Mouse (Mus musculus) heart, postnatal 36 days (tissue): ENCODE measurements around the gene Ctnnal1. TPM values are rescaled to one million over a fixed set of nuclear protein-coding genes. Genes with fewer than 3 reads are reported as not detected.

ENCODE experiments used
- DNase-seq, 2 experiments: peaks; one replicate each; pipeline ENCODE4 v3.0.0; 2021 to 2022
- intact Hi-C: fragments of 180-260 bp; cut with DNase I; formaldehyde crosslinking; loops from one replicate; pipeline ENCODE4 v1.15.1; 2025
- microRNA-seq, 2 experiments: library from miRNA; unstranded; fragments of <30 nt; microRNA quantifications; one replicate each; pipeline ENCODE4 v1.2.0; 2021; ENCODE audit warnings: borderline number of aligned reads in 2 of 2
- total RNA-seq, 2 experiments: library from RNA; stranded (reverse); gene quantifications; 2 replicates each; pipeline ENCODE4 v1.2.3; 2021

The Ctnnal1 gene
- total RNA-seq, 2 experiments from 2014 or later: 22.3 to 32.9 TPM

GRCm38 (mm10) chr4:56812096-56812495 is 52.9 kb downstream of the Ctnnal1 start:
- DNase-seq: no peak
- intact Hi-C loops: no loop called here

GRCm38 (mm10) chr4:56811642-56812041 is 53.3 kb downstream of the Ctnnal1 start:
- intact Hi-C loops: no loop called here
- no peak for DNase-seq

- intact Hi-C loops: no loop called here
- DNase-seq: no peak
These were observed 55.9 kb downstream of the Ctnnal1 start for GRCm38 (mm10) chr4:56809050-56809449.

GRCm38 (mm10) chr4:56802669-56803150 is 62.3 kb downstream of the Ctnnal1 start:
- no peak for DNase-seq
- intact Hi-C loops: no loop called here

- intact Hi-C loops: no loop called here
- DNase-seq: peak; percentile 99
These were observed 62.9 kb downstream of the Ctnnal1 start, which contains the start of the genes Elp1 and Fam206a for GRCm38 (mm10) chr4:56801907-56802668. Gene Elp1, minus strand, starts transcription at chr4:56802331. Gene Fam206a, plus strand, starts transcription at chr4:56802345.

GRCm38 (mm10) chr4:56791373-56791772 is 73.6 kb downstream of the Ctnnal1 start:
- no peak for DNase-seq
- intact Hi-C loops: no loop called here

GRCm38 (mm10) chr4:56771065-56771464 is 93.9 kb downstream of the Ctnnal1 start:
- no peak for DNase-seq
- intact Hi-C loops: no loop called here

GRCm38 (mm10) chr4:56768913-56769312 is 96.1 kb downstream of the Ctnnal1 start:
- peak; percentile 47 to 51 for DNase-seq
- intact Hi-C loops: no loop called here

GRCm38 (mm10) chr4:56767861-56768284 is 97.1 kb downstream of the Ctnnal1 start:
- peak; percentile 16 to 24 for DNase-seq
- intact Hi-C loops: no loop called here

Small RNAs within 50 kb of the gene (microRNA-seq; reads per million reads assigned to microRNA genes)
- 57.1 to 72.6 reads per million in 2 experiments for gene Mir32

Other genes with a start within 250 kb of the Ctnnal1 start
- gene Gm26657, start 125.1 kb downstream of the Ctnnal1 start, total RNA-seq: not detected
- not detected for gene Actl7b, start 123.7 kb downstream of the Ctnnal1 start, total RNA-seq
- gene Actl7a, start 121.8 kb downstream of the Ctnnal1 start, total RNA-seq: not detected
- gene Elp1, start 62.9 kb downstream of the Ctnnal1 start, total RNA-seq: 10 to 100 TPM; 16.2 to 19.3 TPM
- 1 to 10 TPM; 2.0 to 2.3 TPM for gene Fam206a, start 62.8 kb downstream of the Ctnnal1 start, total RNA-seq
- gene Tmem245, start 82.2 kb upstream of the Ctnnal1 start, total RNA-seq: 10 to 100 TPM; 66.0 to 79.2 TPM
- gene Frrs1l, start 125.2 kb upstream of the Ctnnal1 start, total RNA-seq: under 1 TPM; 0.05 to 0.11 TPM